Mouse (Mus musculus) lung, adult 2 months (tissue): ENCODE results near the gene Ppp3ca.

ENCODE experiments used
- CTCF ChIP-seq: fragments of 200-500 bp; IDR thresholded peaks from 2 replicates; pipeline ENCODE4 v1.5.1; 2011; ENCODE audit warnings: mild to moderate bottlenecking, low read length, control low read depth; ENCODE audit not compliant: insufficient read depth
- POLR2A ChIP-seq: fragments of 200-500 bp; IDR thresholded peaks from 2 replicates; pipeline ENCODE4 v1.6.1; 2011; ENCODE audit warnings: low read depth, mild to moderate bottlenecking, control low read depth, low read length, borderline replicate concordance; ENCODE audit errors: extremely low read depth

- TF ChIP-seq CTCF (no peak), POLR2A (no peak)
Observed at GRCm38 (mm10) chr3:136668072-136668471, 1.9 kb upstream of the Ppp3ca start.
